Comparison of ENCODE assay signal across 8 mouse cellular contexts in the genomic region with DNA sequence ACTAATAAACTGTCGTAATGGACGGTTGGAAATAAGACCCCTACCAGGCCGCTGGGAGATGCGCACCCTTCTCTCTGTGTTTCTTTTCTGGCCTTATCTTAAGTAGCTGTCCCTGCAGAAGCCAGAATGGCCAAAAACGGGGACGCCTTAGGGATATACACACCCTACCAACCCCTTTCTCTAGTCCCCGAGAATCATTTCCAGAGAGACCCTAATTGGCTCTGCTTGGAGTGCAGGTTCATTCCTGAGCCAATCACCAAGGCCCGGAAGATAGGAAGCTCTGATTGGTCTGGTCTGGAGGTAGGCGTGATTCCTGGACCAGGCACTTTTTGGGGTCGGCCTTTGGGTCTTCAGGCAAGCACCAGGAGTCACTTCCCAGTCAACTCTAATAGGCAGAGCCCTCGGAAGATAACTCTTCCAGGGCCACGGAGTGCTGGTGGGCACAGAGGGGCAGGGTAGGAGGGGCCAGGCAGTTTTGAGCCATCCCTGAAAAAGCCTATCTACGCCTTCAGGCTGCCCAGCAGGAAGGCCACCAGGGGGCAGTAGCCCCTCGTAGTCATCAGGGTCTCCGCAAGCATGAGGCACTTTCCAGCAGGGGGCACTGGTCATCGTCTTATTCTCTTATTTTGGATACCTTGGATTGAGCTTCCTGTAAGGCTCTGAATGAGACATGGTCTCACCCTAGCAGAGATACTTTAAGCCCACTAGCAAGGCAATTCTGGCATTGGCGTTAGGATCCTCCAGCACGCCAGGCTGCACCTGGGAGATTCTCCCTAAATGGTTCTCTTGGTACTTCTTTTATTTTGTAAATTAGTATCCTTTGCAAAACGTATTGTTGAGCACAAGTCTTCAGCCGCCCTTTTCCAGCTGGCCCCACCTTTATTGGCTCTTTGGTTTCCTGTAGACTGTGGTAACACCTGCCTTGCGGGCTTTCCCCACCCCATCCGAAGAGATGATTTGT. TPM values are rescaled to one million over a fixed set of nuclear protein-coding genes. Genes with fewer than 3 reads are reported as not detected.
DNase-seq lines count a peak whose midpoint lies in the region; ATAC-seq and TF ChIP-seq lines count a peak whose summit lies in the region.

No protein-coding gene starts in this region.

- DNase-seq in 3T3-L1 (ENCODE audit: low read depth, low spot score): peak; percentile 98
- DNase-seq in adrenal gland, postnatal 4 days (ENCODE audit: low spot score in 2 of 2): peak; percentile 92 to 95
- DNase-seq in heart, adult 2 months: peak; percentile 92 to 95
- DNase-seq in kidney, adult 2 months: peak; percentile 96
- DNase-seq in limb, embryonic 11.5 days (ENCODE audit: low spot score): peak; percentile 98

- peak; percentile 91 for ATAC-seq in embryonic facial prominence, embryonic 13.5 days (ENCODE audit: insufficient number of reproducible peaks, insufficient read depth, low FRiP score, low TSS enrichment, low read depth)
- peak; percentile 88 for ATAC-seq in limb, embryonic 11.5 days (ENCODE audit: insufficient number of reproducible peaks, low FRiP score, low TSS enrichment, low read depth)
- ATAC-seq in midbrain, embryonic 13.5 days: peak; percentile 98

- TF ChIP-seq EP300 in heart, adult 2 months (IDR thresholded peaks at IDR 0.05; ENCODE audit: insufficient read depth, low read depth, low read length): peak; percentile 98

- peak; percentile 19 for TF ChIP-seq POLR2A in heart, adult 2 months (IDR thresholded peaks at IDR 0.05; ENCODE audit: insufficient read depth, low read depth, low read length)
- no peak for TF ChIP-seq POLR2A in kidney, adult 2 months (IDR thresholded peaks at IDR 0.05; ENCODE audit: low read depth, low read length)
- TF ChIP-seq POLR2A in small intestine, adult 2 months (IDR thresholded peaks at IDR 0.05; ENCODE audit: low read depth, low read length): no peak; the same call in 1 of the 2 replicates

- H3K36me3 ChIP-seq in embryonic facial prominence, embryonic 13.5 days: no peaks in the 10 kb centered on the region
- H3K36me3 ChIP-seq in heart, adult 2 months (ENCODE audit: control insufficient read depth, insufficient read depth, low read length): no peaks in the 10 kb centered on the region
- no peaks in the 10 kb centered on the region for H3K36me3 ChIP-seq in kidney, adult 2 months (ENCODE audit: control insufficient read depth, insufficient read depth, low read length)
- H3K36me3 ChIP-seq in limb, embryonic 11.5 days (ENCODE audit: control insufficient read depth, insufficient read depth, low read length): no peaks in the 10 kb centered on the region
- H3K36me3 ChIP-seq in midbrain, embryonic 13.5 days: no peaks in the 10 kb centered on the region
- H3K36me3 ChIP-seq in small intestine, adult 2 months (ENCODE audit: control insufficient read depth, insufficient read depth, low read length): no peaks in the 10 kb centered on the region

- peak overlapping the region; percentile 67 for H3K4me2 ChIP-seq in embryonic facial prominence, embryonic 13.5 days
- peak overlapping the region; percentile 47 for H3K4me2 ChIP-seq in limb, embryonic 11.5 days (ENCODE audit: low read depth, severe bottlenecking)
- peak overlapping the region; percentile 60 for H3K4me2 ChIP-seq in midbrain, embryonic 13.5 days (replicated peaks)

- H3K27ac ChIP-seq in embryonic facial prominence, embryonic 13.5 days: peak overlapping the region; percentile 68
- peak overlapping the region; percentile 45; the same call in 1 of the 2 replicates for H3K27ac ChIP-seq in heart, adult 2 months
- H3K27ac ChIP-seq in kidney, adult 2 months (ENCODE audit: insufficient read depth, low read depth, low read length): no peak overlapping the region
- H3K27ac ChIP-seq in limb, embryonic 11.5 days (replicated peaks; ENCODE audit: low read depth, low read length): no peak overlapping the region
- peak overlapping the region; percentile 86 for H3K27ac ChIP-seq in midbrain, embryonic 13.5 days
- no peak overlapping the region for H3K27ac ChIP-seq in small intestine, adult 2 months (ENCODE audit: insufficient read depth, low read depth, low read length)

- peak overlapping the region; percentile 50 for H3K4me3 ChIP-seq in embryonic facial prominence, embryonic 13.5 days
- H3K4me3 ChIP-seq in heart, adult 2 months: peak overlapping the region; percentile 65
- peak overlapping the region; percentile 53 for H3K4me3 ChIP-seq in kidney, adult 2 months (ENCODE audit: insufficient read depth, low read depth, low read length)
- H3K4me3 ChIP-seq in limb, embryonic 11.5 days (ENCODE audit: low read depth, low read length): peak overlapping the region; percentile 27
- H3K4me3 ChIP-seq in midbrain, embryonic 13.5 days (replicated peaks): peak overlapping the region; percentile 44
- H3K4me3 ChIP-seq in small intestine, adult 2 months (ENCODE audit: low read depth, low read length): peak overlapping the region; percentile 54

- intact Hi-C loops in heart, adult 2 months (cut with DNase I): loop anchor here (1.0 to 2.0 kb wide), 3 partner anchors 40 to 207 kb away; no protein-coding TSS in a partner anchor

- 8% methylated on average over 22 of the region's 22 CpGs for WGBS in embryonic facial prominence, embryonic 13.5 days
- whole genome bisulfite sequencing in heart, adult 2 months: 7% methylated on average over 22 of the region's 22 CpGs
- WGBS in kidney, adult 2 months: 9% methylated on average over 22 of the region's 22 CpGs
- WGBS in limb, embryonic 11.5 days: 10% methylated on average over 22 of the region's 22 CpGs
- WGBS in midbrain, embryonic 13.5 days: 7% methylated on average over 22 of the region's 22 CpGs
- 5% methylated on average over 22 of the region's 22 CpGs for WGBS in small intestine, adult 2 months

- H3K79me2 ChIP-seq in heart, adult 2 months (replicated peaks; ENCODE audit: control insufficient read depth, insufficient read depth, low read length): no peaks in the 10 kb centered on the region

- H3K27me3 ChIP-seq in embryonic facial prominence, embryonic 13.5 days: no peaks in the 10 kb centered on the region
- no peaks in the 10 kb centered on the region for H3K27me3 ChIP-seq in heart, adult 2 months (ENCODE audit: control insufficient read depth, insufficient read depth, low read length)
- H3K27me3 ChIP-seq in kidney, adult 2 months (replicated peaks; ENCODE audit: control insufficient read depth, insufficient read depth, low read length): no peaks in the 10 kb centered on the region
- no peaks in the 10 kb centered on the region for H3K27me3 ChIP-seq in limb, embryonic 11.5 days (ENCODE audit: control insufficient read depth, insufficient read depth, low read length)
- no peaks in the 10 kb centered on the region for H3K27me3 ChIP-seq in midbrain, embryonic 13.5 days
- no peaks in the 10 kb centered on the region for H3K27me3 ChIP-seq in small intestine, adult 2 months (ENCODE audit: control insufficient read depth, insufficient read depth, low read length)

- H3K4me1 ChIP-seq in embryonic facial prominence, embryonic 13.5 days: peaks cover 9% of the 10 kb centered on the region
- H3K4me1 ChIP-seq in heart, adult 2 months (ENCODE audit: control insufficient read depth, insufficient read depth, low read length): peaks cover 1% of the 10 kb centered on the region; the same call in 1 of the 2 replicates
- 0 out of 2 replicates have a peak, but pooled peaks cover 3% of the 10 kb centered on the region for H3K4me1 ChIP-seq in kidney, adult 2 months (ENCODE audit: control insufficient read depth, insufficient read depth, low read length)
- H3K4me1 ChIP-seq in limb, embryonic 11.5 days (ENCODE audit: control insufficient read depth, insufficient read depth, low read length): no peaks in the 10 kb centered on the region
- H3K4me1 ChIP-seq in midbrain, embryonic 13.5 days (replicated peaks): peaks cover 7% of the 10 kb centered on the region
- peaks cover 25% of the 10 kb centered on the region for H3K4me1 ChIP-seq in small intestine, adult 2 months (ENCODE audit: control insufficient read depth, insufficient read depth, insufficient read length, low read length)

- no peaks in the 10 kb centered on the region for H3K9me3 ChIP-seq in embryonic facial prominence, embryonic 13.5 days
- no peaks in the 10 kb centered on the region for H3K9me3 ChIP-seq in limb, embryonic 11.5 days (ENCODE audit: control insufficient read depth, low read length)
- no peaks in the 10 kb centered on the region for H3K9me3 ChIP-seq in midbrain, embryonic 13.5 days

- TF ChIP-seq CTCF in heart, adult 2 months (IDR thresholded peaks at IDR 0.05): no peak
- TF ChIP-seq CTCF in kidney, adult 2 months (conservative IDR thresholded peaks at IDR 0.05; ENCODE audit: insufficient read depth, insufficient read length, low read depth, low read length): peak; percentile 100; the same call in 1 of the 2 replicates
- peak; percentile 100 for TF ChIP-seq CTCF in small intestine, adult 2 months (IDR thresholded peaks at IDR 0.05; ENCODE audit: extremely low read depth, insufficient read length, insufficient replicate concordance, low read depth, low read length)

- peak overlapping the region; percentile 65 for H3K9ac ChIP-seq in embryonic facial prominence, embryonic 13.5 days
- peak overlapping the region; percentile 58 for H3K9ac ChIP-seq in heart, adult 2 months (ENCODE audit: low read depth, low read length)
- no peak overlapping the region for H3K9ac ChIP-seq in limb, embryonic 11.5 days (ENCODE audit: low read length)
- peak overlapping the region; percentile 54 for H3K9ac ChIP-seq in midbrain, embryonic 13.5 days (replicated peaks)

RNA-seq across cellular contexts. Expression of a gene that starts 9.1 kb away (rescaled TPM):
- total RNA-seq in adrenal gland, postnatal 4 days (2021): 10 to 100 TPM; 34.1 to 38.3 TPM
- 5.5 and 7.7 TPM in 2 replicates for polyA plus RNA-seq in embryonic facial prominence, embryonic 13.5 days (2015; fragmentation: Nextera tagmentation; extraction: Ambion mirVana)
- 10 to 100 TPM; 37.4 to 39.3 TPM for total RNA-seq in heart, adult 2 months (2021)
- polyA plus RNA-seq in heart, adult 2 months (2012; rRNA removed): 21.9 and 29.1 TPM in 2 replicates
- polyA plus RNA-seq in kidney, adult 2 months (2012; rRNA removed): 58.7 and 60.9 TPM in 2 replicates
- 4.7 and 5.6 TPM in 2 replicates for polyA plus RNA-seq in limb, embryonic 11.5 days (2014; fragmentation: Nextera tagmentation; extraction: Ambion mirVana)
- polyA plus RNA-seq in midbrain, embryonic 13.5 days (2015; fragmentation: Nextera tagmentation; extraction: Ambion mirVana): 6.0 and 7.8 TPM in 2 replicates
- polyA plus RNA-seq in small intestine, adult 2 months (2012; rRNA removed): 21.0 and 56.0 TPM in 2 replicates

RNA-seq across cellular contexts. Expression of a gene that starts 56.9 kb away (rescaled TPM):
- 10 to 100 TPM; 44.3 to 50.5 TPM for total RNA-seq in adrenal gland, postnatal 4 days (2021)
- polyA plus RNA-seq in embryonic facial prominence, embryonic 13.5 days (2015; fragmentation: Nextera tagmentation; extraction: Ambion mirVana): 52.5 and 54.2 TPM in 2 replicates
- 10 to 100 TPM; 10.9 to 11.3 TPM for total RNA-seq in heart, adult 2 months (2021)
- polyA plus RNA-seq in heart, adult 2 months (2012; rRNA removed): 6.9 and 7.7 TPM in 2 replicates
- 14.9 and 15.0 TPM in 2 replicates for polyA plus RNA-seq in kidney, adult 2 months (2012; rRNA removed)
- polyA plus RNA-seq in limb, embryonic 11.5 days (2014; fragmentation: Nextera tagmentation; extraction: Ambion mirVana): 49.3 and 54.0 TPM in 2 replicates
- 40.3 TPM in 2 replicates for polyA plus RNA-seq in midbrain, embryonic 13.5 days (2015; fragmentation: Nextera tagmentation; extraction: Ambion mirVana)
- 6.4 and 14.7 TPM in 2 replicates for polyA plus RNA-seq in small intestine, adult 2 months (2012; rRNA removed)

Comparison
In these comparisons a context has a peak if more than half of its experiments do, and no peak if none do; other contexts are left out.
1. H3K27ac ChIP-seq: peak in embryonic facial prominence, embryonic 13.5 days (single experiment), heart, adult 2 months (single experiment) and midbrain, embryonic 13.5 days (single experiment); none in kidney, adult 2 months (single experiment), limb, embryonic 11.5 days (single experiment) and small intestine, adult 2 months (single experiment).
2. Peak in every context shown above with its lines, with median percentiles within 50 percentile points of each other: DNase-seq, ATAC-seq, H3K4me2 ChIP-seq and H3K4me3 ChIP-seq.